Mouse (Mus musculus) cerebellum, adult 9-11 months (tissue): Measurements from ENCODE around the gene Dmac1.
"Not testable (repeated sequence)": the region's sequence is repeated elsewhere in the genome, so short reads cannot be mapped to it uniquely, and the experiment has no call there.

Source experiments
- DNase-seq: peaks from one replicate; pipeline ENCODE4 v3.0.0; 2022

Gene Dmac1

GRCm38 (mm10) chr4:75278197-75279175 lies at the start of gene Dmac1:
Gene Dmac1, minus strand, starts transcription at chr4:75278305.
- peak; percentile 91 for DNase-seq

GRCm38 (mm10) chr4:75315431-75315830 lies 37.3 kb upstream of the Dmac1 start:
- no peak for DNase-seq

- no peak for DNase-seq
Observed at GRCm38 (mm10) chr4:75315007-75315406, 36.9 kb upstream of the Dmac1 start.

- DNase-seq: no peak
Observed at GRCm38 (mm10) chr4:75311918-75312317, 33.8 kb upstream of the Dmac1 start.

GRCm38 (mm10) chr4:75311305-75311704 lies 33.2 kb upstream of the Dmac1 start:
- no peak for DNase-seq

- DNase-seq: no peak
Observed at GRCm38 (mm10) chr4:75300205-75300972, 22.3 kb upstream of the Dmac1 start.

GRCm38 (mm10) chr4:75292315-75292714 lies 14.2 kb upstream of the Dmac1 start:
- DNase-seq: no peak

- no peak for DNase-seq
Observed at GRCm38 (mm10) chr4:75291142-75291541, 13.0 kb upstream of the Dmac1 start.

- peak; percentile 15 for DNase-seq
Observed at GRCm38 (mm10) chr4:75277467-75278196, 473 bp downstream of the Dmac1 start.

GRCm38 (mm10) chr4:75275737-75276136 lies 2.4 kb downstream of the Dmac1 start:
- no peak for DNase-seq

- DNase-seq: no peak
Observed at GRCm38 (mm10) chr4:75267866-75268265, 10.2 kb downstream of the Dmac1 start.

GRCm38 (mm10) chr4:75266773-75267550 lies 11.1 kb downstream of the Dmac1 start:
- DNase-seq: no peak

GRCm38 (mm10) chr4:75264219-75264618 lies 13.9 kb downstream of the Dmac1 start:
- no peak for DNase-seq

- no peak for DNase-seq
Observed at GRCm38 (mm10) chr4:75263556-75264129, 14.5 kb downstream of the Dmac1 start.

GRCm38 (mm10) chr4:75262423-75262822 lies 15.7 kb downstream of the Dmac1 start:
- DNase-seq: no peak

GRCm38 (mm10) chr4:75260156-75260555 lies 17.9 kb downstream of the Dmac1 start:
- DNase-seq: no peak

- no peak for DNase-seq
Observed at GRCm38 (mm10) chr4:75259447-75259846, 18.7 kb downstream of the Dmac1 start.

GRCm38 (mm10) chr4:75234602-75235001 lies 43.5 kb downstream of the Dmac1 start:
- DNase-seq: not testable (repeated sequence)
